Mouse (Mus musculus): ENCODE measurements around the gene Atg101.

- TF ChIP-seq POLR2A (IDR thresholded peaks at IDR 0.05; ENCODE audit: borderline replicate concordance, extremely low read depth, insufficient read depth, insufficient read length, poor library complexity, severe bottlenecking) (no peak), CTCF (IDR thresholded peaks at IDR 0.05; ENCODE audit: borderline replicate concordance, extremely low read depth, insufficient read depth, insufficient read length) (no peak)
These were observed 17.7 kb upstream of the Atg101 start for GRCm38 (mm10) chr15:101266132-101266963.

All from brain, embryonic 14.5 days (tissue).